Mouse (Mus musculus) brain, embryonic 14.5 days (tissue): Measurements from ENCODE around the gene Smarcal1. TPM values are rescaled to one million over a fixed set of nuclear protein-coding genes. Genes with fewer than 3 reads are reported as not detected.

Experiments
- DNase-seq: peaks from one replicate; pipeline ENCODE4 v3.0.0-alpha.2; 2011; ENCODE audit warnings: low read depth
- CTCF ChIP-seq: fragments of 200-500 bp; IDR thresholded peaks from 2 replicates; pipeline ENCODE4 v1.5.1; 2012; ENCODE audit warnings: inconsistent platforms, mild to moderate bottlenecking, moderate library complexity, borderline replicate concordance; ENCODE audit not compliant: insufficient read depth, insufficient read length; ENCODE audit errors: extremely low read depth
- POLR2A ChIP-seq: fragments of 200-500 bp; IDR thresholded peaks from 2 replicates; pipeline ENCODE4 v1.6.1; 2012; ENCODE audit warnings: mild to moderate bottlenecking, inconsistent platforms, borderline replicate concordance; ENCODE audit not compliant: poor library complexity, insufficient read depth, insufficient read length, severe bottlenecking; ENCODE audit errors: extremely low read depth
- polyA plus RNA-seq: library from polyadenylated mRNA; depleted of rRNA; stranded (reverse); fragments of >200 nt; gene quantifications from 2 replicates; pipeline ENCODE4 v1.2.3, GENCODE M21; 2012; rRNA removed

Smarcal1 gene
- polyA plus RNA-seq = 44.9 TPM in 2 replicates

DNA sequence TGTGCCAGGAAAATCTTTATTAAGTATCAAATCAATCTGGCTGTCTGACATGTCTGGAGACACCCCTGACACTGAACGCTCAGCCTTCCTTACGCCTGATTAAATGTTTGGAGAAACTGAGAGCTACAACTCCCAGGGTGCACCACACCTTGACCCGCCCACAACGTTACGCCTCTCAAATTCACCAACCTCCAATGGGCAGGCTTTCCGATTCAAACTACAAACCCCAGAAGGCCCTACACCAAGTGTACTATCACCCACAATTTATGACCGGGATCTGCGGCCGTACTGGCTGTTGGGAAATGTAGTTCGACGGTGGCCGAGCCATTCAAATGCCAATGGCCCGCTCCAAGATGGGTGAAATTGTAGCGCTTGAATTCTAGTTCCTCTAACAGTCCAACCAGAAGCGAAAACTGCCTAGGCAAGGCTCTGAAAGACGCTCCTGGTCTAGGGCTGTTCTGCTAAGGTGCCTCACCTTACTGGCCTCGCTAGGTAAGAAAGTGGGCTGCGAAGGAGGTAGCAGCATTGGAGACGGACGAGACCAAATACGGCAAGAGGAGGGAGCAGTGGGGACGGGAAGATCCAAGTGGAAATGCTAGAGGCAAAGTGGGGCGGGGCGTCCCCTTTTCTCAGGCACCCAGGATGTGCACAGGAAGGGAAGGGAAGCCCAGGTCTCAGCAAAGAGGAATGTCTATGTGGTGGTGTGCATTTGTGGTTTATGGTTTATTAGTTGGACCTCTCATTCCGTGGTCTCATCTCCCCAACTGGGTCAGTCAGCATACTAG, at the start of gene Smarcal1:
Smarcal1 (plus strand) TSS at position 305 of the 785 bp plus-strand sequence.
- peak; percentile 100 for DNase-seq
- TF ChIP-seq CTCF (no peak), POLR2A (0 out of 2 replicates have a peak, but pooled peaks have one; percentile 7)

DNA sequence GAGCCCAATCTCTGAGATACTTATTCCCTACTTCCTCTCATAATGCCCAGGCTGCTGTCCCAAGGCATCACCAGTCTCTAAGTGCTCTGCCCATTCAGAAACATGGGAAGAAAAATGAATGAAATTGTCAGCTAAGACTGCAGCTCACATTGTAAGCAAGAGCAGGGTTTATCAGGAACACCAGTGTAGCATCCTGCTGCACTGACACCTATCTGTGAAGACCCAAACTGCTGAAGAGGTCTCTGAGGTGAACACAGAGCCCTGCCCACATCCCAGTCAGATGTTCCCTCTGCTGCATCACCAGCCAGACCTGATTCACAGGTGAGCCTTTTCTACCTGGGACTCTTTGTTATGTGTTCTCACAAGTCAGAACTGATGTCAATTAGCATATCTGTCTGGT, 49.6 kb upstream of the Smarcal1 start:
- peak; percentile 20; the same call in 1 of the 2 replicates for TF ChIP-seq CTCF
- TF ChIP-seq POLR2A = no peak
- DNase-seq = peak; percentile 43

DNA sequence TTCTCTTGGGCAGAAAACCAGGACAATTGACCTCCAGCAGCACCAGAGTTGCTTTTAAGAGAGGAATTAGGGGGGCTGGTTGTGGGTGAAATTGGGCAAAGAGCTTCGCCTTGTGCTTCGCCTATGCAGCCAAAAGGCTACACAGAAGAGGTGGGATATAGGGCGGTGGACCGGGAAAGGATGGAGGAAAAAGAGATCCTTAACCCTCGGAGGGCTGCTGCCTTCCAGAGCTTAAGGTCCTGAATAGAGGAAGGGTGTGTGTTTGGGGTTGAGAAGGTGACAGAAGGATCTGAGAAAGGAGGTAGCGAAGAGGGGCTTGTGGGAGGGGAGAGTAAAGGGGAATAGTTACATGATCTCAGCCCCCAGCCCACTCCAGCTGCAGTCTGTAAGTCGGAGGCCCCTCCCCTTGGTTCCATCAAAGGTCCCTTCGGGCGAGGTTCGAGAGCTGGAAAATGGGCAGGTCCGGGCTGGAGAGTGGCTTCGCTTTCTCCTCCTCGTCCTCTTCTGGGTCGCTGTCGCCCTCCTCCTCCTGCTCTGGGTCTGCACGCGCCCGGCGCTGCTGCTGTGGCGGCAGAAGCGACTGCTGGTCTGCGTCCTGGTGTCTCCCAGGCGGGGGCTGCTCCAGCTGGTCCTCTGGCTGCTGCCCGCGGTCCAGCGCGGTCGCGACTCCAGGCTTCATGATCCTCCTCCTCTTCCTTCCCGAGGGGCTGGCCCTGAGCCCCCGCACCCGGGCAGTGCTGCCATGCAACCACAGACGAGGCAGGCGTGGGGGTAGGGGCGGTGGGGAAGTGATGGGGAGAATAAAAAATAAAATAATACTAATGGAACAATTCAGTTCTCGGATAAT, 47.1 kb upstream of the Smarcal1 start:
- DNase-seq = peak; percentile 69
- TF ChIP-seq CTCF = no peak
- TF ChIP-seq POLR2A = 0 out of 2 replicates have a peak, but pooled peaks have one; percentile 10

DNA sequence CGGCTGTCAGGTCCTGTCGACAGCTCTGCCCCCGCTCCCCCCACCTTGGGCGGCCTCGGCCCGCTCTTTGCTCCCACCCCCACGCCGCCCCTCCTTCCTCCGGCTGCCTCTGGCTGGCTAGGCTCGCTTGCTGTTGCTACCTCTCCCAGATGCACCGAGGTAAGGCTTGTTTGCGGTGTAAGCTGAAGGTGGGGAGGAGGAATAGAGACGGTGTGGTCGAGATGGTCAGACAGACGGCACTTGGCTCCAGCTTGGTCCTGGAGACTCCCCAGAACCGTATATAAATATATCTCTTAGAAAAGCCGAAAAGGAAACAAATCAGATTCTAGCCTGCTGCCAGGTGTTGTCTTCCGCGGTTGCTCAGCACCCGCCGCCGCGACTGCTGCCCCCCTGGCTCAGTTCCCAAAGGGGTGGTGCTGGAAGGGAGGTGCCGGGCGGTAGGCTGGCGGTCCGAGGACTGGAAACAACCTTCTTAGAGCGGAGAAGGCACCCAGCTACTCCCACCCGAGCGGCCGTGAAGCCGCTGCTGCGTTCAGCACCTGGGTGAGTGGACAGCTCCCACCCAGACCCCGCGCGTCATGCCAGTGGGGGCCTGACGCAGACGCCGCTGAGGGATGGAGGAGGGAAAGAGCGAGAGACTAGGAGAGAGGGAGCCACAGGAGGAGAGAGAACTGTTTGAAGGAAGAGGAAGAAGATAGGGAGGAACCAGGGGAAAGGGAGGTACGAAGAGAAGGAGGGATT, 46.3 kb upstream of the Smarcal1 start, which contains the start of gene March4:
March4 (minus strand) TSS at position 320 of the 741 bp plus-strand sequence.
- TF ChIP-seq POLR2A (no peak), CTCF (no peak)

DNA sequence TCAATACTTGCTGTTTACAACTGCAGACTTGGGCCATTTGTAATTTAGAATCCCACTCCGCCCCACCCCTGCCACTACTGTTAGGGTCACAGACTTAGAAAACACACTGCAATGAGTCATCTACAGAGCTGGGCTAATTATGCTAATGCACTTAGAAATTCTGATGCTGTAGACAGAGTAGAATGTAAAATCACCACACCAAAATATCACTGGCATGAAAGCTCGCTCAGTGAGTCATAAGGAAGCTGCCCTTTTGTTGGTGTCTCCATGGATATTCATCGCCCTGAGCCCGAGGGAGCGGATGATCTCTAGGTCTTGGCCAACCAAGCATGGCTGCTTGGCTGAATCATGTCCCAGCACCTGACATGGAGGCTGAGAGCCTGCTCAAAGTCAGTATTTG, 44.8 kb upstream of the Smarcal1 start:
- TF ChIP-seq POLR2A (no peak), CTCF (no peak)
- DNase-seq = no peak

More for the DNA sequence above, 46.3 kb upstream of the Smarcal1 start, which contains the start of gene March4:
- DNase-seq = peak; percentile 89

DNA sequence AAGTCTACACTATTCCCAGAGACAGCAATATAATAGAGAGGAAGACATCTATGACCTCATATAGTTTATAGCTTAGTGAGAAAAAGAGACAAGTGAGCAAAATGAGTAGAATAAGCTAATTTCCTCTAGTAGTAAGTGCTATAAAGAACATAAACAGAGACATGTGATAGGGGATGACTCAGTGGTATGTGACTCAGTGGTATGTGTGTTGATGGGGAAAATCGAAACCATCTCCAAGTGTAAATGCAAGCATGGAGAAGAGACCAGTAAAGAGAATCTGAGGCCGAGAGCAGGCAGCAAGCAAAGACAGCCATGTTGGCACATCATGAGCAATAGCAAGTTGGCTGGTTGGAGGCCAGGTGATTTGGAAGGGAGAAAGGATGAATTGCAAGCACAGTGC, 32.7 kb upstream of the Smarcal1 start:
- no peak for DNase-seq
- TF ChIP-seq CTCF = no peak
- no peak for TF ChIP-seq POLR2A

DNA sequence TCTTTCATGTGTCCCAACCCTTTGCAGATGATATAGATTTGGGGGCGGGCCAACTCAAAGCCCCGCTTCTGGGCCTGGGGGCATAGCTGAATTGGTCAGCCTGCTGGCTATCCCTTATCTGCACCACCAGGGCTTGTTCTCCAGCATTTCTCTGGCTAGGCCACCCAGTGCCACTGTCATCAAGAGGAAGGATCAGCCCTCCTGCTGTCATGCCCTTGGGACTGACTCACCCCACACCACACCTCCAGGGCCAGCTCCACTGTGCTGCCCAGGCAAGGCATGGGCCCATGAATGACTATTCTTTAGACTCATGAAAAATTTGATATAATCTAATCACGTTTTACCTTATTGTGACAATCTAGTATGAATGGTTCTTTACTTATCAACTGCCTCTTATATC, 26.6 kb upstream of the Smarcal1 start:
- TF ChIP-seq CTCF (no peak), POLR2A (no peak)
- DNase-seq = no peak

DNA sequence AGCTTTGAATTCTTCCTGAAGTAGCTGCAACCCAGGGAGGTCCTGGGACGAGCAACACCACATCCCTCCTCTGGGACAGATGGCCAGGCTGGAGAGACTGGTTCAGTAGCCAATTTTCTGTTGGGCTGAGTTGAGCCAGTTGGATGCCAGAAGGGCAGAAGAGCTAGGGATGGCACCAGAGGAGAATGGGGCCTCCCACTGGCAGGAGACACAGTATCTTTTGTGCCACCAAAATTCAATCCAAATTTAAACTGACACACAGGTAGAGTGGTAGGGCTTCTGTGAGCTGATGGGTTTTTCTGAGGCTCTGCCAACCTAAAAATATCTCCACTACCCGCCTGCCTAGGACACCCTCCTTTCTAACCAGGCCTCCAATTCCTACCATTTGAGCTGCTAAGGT, 24.4 kb upstream of the Smarcal1 start:
- no peak for DNase-seq
- TF ChIP-seq CTCF (no peak), POLR2A (no peak)

DNA sequence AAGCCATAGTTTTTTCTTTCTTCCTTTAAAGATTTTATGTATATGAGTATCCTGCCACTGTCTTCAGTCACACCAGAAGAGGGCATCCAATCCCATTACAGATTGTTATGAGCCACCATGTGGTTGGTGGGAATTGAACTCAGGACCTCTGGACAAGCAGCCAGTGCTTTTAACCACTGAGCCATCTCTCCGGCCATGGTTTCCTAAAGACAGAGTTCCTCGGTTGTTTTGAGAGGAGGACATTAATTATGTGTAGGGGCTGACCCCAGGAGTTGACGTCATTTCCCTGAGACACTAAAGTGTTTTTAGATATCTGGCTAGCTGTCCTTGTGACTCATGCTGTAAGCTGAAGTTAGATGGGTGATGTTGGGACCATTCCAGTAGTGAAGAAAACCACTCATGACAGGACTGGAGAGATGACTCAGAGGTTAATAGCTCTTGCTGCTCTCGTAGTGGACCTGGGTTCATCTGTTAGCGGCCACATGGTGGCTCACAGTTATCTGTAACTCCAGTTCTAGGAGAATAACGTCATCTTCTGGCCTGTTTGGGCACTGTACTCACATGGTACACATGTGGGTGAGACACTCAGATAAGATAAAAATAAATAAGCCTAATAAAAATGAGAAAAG, 18.6 kb upstream of the Smarcal1 start:
- TF ChIP-seq CTCF (no peak), POLR2A (no peak)
- no peak for DNase-seq

DNA sequence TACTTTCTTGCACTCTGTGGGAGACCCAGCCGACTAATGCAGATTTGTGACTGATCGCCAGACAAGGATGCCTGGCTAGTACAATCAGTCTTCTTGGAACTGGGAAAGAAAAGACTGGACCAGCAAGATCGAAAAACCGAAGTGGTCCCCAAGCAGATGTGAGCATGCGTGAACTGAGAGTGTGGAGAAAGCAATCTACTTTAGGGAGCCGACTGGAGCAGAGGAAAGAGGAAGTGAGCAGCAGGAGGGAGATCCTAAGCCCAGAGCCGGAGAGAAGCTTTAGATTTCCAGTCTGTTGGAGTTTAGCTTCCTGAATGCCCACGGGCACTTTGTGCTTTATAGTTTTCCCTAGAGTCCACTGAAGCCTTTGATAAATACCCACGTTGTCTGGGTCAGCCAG, 16.0 kb upstream of the Smarcal1 start:
- peak; percentile 56 for DNase-seq
- TF ChIP-seq POLR2A (no peak), CTCF (no peak)

DNA sequence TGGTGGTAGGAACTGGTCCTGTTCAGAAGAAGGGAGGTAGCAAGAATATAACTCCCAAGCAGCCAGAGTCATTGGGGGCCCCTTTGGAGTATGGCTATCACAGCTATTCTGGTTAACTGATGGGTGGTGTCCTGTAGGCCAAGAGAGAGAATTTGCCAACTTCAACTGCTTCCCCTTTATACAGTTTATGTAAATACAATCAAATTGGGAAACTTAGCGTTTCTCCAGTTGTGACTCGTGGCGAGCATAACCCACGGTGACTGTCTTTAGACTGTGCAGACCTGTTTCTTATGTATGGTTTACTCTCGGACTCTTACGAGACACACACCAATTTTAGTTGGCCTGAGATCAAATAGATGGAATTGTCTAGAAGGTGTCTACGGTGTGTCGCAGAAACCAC, 14.3 kb upstream of the Smarcal1 start:
- TF ChIP-seq CTCF (no peak), POLR2A (no peak)
- DNase-seq = no peak

DNA sequence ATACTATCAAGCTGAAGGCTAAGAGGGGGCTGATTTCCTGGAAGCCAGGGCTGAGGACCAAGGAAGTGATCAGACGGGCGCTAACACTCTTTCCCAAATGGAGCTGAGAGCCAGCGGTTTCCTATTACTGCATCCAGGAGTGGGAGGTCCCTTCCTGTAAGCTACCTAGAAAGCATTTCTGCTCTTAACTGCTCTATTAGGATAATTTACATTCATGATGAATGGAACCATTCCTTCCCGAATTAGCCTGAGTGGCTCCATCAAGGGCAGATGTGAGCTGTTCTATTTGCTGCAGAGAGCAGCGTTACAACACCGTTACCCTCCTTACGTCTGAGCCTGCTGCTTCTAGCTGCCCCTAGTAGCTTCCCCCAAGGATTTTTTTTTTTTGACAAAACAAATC, 9.0 kb upstream of the Smarcal1 start:
- DNase-seq = peak; percentile 46
- TF ChIP-seq CTCF (no peak), POLR2A (no peak)
